Mouse (Mus musculus) spleen, adult 2 months (tissue): Measurements from ENCODE around the gene Supt6. TPM values are rescaled to one million over a fixed set of nuclear protein-coding genes. Genes with fewer than 3 reads are reported as not detected.

Experiments used
- DNase-seq, 2 experiments: peaks; one replicate each; pipeline versions ENCODE4 v3.0.0 to v3.0.0-alpha.2; 2012 to 2021; ENCODE audit warnings: low spot score in 2 of 2, low read depth in 1 of 2
- H3K27ac ChIP-seq: fragments of 200-500 bp; 2 replicates; pipeline ENCODE4 v1.5.1; 2012; ENCODE audit warnings: low read length, inconsistent platforms; ENCODE audit not compliant: insufficient read depth
- H3K27me3 ChIP-seq: fragments of 200-500 bp; 2 replicates; pipeline ENCODE4 v1.6.1; 2012; ENCODE audit warnings: mild to moderate bottlenecking, moderate library complexity, low read length, inconsistent platforms; ENCODE audit not compliant: control insufficient read depth, insufficient read depth
- H3K36me3 ChIP-seq: fragments of 200-500 bp; 2 replicates; pipeline ENCODE4 v1.6.1; 2012; ENCODE audit warnings: mild to moderate bottlenecking, low read length, inconsistent platforms; ENCODE audit not compliant: control insufficient read depth, insufficient read depth
- H3K4me1 ChIP-seq: fragments of 200-500 bp; 2 replicates; pipeline ENCODE4 v1.6.1; 2011; ENCODE audit warnings: inconsistent platforms; ENCODE audit not compliant: control insufficient read depth, insufficient read depth, insufficient read length
- H3K4me3 ChIP-seq: fragments of 200-500 bp; 2 replicates; pipeline ENCODE4 v1.5.1; 2011; ENCODE audit warnings: mild to moderate bottlenecking, inconsistent platforms; ENCODE audit not compliant: insufficient read depth, insufficient read length; ENCODE audit errors: extremely low read depth
- CTCF ChIP-seq: fragments of 200-500 bp; IDR thresholded peaks from 2 replicates; pipeline ENCODE4 v1.5.1; 2011; ENCODE audit warnings: mild to moderate bottlenecking, inconsistent platforms; ENCODE audit not compliant: insufficient read depth, insufficient read length, insufficient replicate concordance; ENCODE audit errors: extremely low read depth
- POLR2A ChIP-seq: fragments of 200-500 bp; IDR thresholded peaks from 2 replicates; pipeline ENCODE4 v1.6.1; 2011; ENCODE audit warnings: low read depth, low read length, inconsistent platforms
- WGBS: fragments of 180-500 bp; shearing (Covaris S2); methylation state at CpG from one replicate; pipeline ENCODE4 v1.1.7; 2018; 5-methylcytosine and 5-hydroxymethylcytosine counted together
- polyA plus RNA-seq: library from polyadenylated mRNA; depleted of rRNA; stranded (reverse); fragments of >200 nt; gene quantifications from 2 replicates; pipeline ENCODE4 v1.2.3, GENCODE M21; 2012

The Supt6 gene
- polyA plus RNA-seq, 1 experiment, result 20.2 TPM

DNA sequence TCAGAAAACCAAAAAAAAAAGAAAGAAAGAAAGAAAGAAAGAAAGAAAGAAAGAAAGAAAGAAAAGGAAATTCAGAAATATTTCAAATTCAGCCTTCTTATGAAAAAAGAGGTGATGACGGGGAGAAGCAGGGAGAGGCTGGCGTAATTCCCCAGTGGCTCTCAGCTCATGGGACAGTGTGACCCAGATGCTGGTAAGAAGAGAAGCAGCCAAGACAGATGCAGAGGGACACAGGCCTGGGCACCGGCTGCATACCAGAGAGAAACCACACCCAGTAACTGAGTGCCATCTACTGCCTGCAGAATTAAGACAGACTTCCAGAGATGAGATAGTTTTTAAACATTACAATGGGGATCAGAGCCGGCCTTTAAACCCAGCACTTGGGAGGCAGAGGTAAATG, 22.2 kb downstream of the Supt6 start:
- 96% methylated on average over 4 of the region's 4 CpGs for WGBS
- TF ChIP-seq POLR2A (no peak), CTCF (no peak)
- DNase-seq, result no peak
- no peaks in the 10 kb centered on the region for H3K4me1 ChIP-seq
- no peak overlapping the region for H3K4me3 ChIP-seq
- H3K36me3 ChIP-seq, result peaks cover 69% of the 10 kb centered on the region
- H3K27me3 ChIP-seq, result no peaks in the 10 kb centered on the region
- H3K27ac ChIP-seq, result no peak overlapping the region

DNA sequence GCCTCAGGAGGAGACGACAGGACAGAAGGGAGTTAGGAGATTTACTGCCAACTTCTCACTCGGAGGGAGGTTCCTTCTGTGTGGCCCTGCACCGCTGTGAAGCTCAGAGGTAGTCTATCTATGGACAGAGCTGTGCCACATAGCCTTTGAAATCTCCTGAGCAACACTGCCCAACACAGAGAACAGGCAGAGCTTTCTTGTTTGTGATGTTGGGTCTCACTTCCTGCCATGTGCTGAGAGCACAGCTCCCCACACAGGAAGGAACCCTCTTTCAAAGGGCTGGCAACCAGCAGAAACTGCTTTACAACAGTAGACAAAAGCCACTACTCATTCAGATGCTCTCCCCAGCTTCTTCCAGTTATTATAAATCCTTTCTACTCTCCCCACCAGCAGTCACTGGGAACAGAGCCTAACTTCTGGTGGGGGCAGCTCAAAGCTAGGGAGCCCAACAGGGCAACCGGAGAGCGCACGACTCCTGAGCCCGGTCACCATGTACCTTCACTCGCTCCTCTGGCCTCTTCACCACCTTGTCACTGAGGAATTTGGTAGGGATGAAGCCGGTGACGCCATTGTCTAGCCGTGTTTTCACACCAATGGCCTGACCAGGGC, 30.0 kb downstream of the Supt6 start:
- Histone ChIP-seq H3K36me3 (peaks cover 53% of the 10 kb centered on the region), H3K27ac (peak overlapping the region; percentile 71), H3K4me3 (no peak overlapping the region), H3K27me3 (no peaks in the 10 kb centered on the region), H3K4me1 (peaks cover 6% of the 10 kb centered on the region; the same call in 1 of the 2 replicates)
- DNase-seq, result no peak
- WGBS, result 80% methylated on average over 11 of the region's 11 CpGs
- TF ChIP-seq CTCF, result no peak
- no peak for TF ChIP-seq POLR2A

DNA sequence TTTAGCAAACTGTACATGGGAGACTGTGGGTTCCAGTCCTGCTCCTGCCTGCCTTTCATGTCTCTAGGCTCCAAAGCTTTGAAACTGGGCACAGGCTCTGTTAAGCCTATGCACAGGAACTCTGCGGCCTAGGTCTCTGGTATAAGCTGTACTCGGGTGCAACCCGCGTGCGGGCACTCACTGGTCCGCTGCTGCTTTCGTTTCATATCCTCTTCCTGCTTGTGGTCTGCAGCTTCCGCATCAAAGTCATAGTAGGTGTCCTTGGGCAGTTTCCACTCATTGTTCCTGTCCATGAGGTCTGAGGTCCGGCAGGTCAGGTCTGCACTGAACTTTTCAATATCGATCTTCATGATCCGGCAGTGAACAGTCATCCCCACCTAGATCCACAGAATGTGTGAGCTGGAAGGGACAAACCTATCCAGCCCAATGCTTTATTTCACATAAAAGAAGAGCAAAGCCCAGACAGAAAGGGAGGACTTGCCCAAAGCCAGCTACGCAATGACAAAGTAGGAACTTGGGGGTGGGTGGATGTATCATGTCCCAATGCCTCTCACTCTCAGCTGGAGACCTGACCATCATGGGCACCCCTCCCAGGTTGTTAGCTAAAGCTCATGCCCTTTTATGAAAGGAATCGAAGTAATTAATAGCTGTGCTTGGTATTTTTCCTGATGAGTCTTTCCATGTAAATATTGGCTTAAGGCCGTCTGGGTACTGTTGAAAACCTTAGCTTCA, 32.5 kb downstream of the Supt6 start:
- no peak overlapping the region for H3K4me3 ChIP-seq
- peaks cover 6% of the 10 kb centered on the region; the same call in 1 of the 2 replicates for H3K4me1 ChIP-seq
- no peaks in the 10 kb centered on the region for H3K27me3 ChIP-seq
- peak overlapping the region; percentile 39 for H3K27ac ChIP-seq
- TF ChIP-seq CTCF, result no peak
- no peak for TF ChIP-seq POLR2A
- DNase-seq, result peak in 1 of 2 experiments; percentile 61
- WGBS, result 47% methylated on average over 14 of the region's 14 CpGs
- H3K36me3 ChIP-seq, result peaks cover 53% of the 10 kb centered on the region

DNA sequence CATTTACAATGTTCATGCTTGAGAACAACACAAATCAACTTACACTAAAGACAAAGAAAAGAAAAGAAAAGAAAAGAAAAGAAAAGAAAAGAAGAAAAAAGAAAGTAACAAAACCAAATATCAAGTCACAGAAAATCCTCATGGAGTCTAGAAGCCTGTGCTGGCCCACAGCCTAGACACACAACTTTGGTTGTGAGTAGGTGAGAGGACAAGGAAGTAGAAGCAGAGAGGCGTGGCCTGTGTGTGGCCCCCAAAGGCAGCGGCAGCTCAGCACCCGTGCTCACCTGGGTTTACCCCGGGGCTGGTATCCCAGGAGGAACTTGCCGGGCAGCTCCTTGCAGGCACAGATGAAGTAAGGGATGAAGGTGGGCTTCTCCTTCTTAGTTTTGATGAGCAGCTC, 34.3 kb downstream of the Supt6 start:
- WGBS, result 91% methylated on average over 5 of the region's 5 CpGs
- Histone ChIP-seq H3K27ac (no peak overlapping the region), H3K4me3 (no peak overlapping the region), H3K27me3 (no peaks in the 10 kb centered on the region), H3K36me3 (peaks cover 58% of the 10 kb centered on the region), H3K4me1 (peaks cover 6% of the 10 kb centered on the region; the same call in 1 of the 2 replicates)
- no peak for DNase-seq
- no peak for TF ChIP-seq CTCF
- no peak for TF ChIP-seq POLR2A

DNA sequence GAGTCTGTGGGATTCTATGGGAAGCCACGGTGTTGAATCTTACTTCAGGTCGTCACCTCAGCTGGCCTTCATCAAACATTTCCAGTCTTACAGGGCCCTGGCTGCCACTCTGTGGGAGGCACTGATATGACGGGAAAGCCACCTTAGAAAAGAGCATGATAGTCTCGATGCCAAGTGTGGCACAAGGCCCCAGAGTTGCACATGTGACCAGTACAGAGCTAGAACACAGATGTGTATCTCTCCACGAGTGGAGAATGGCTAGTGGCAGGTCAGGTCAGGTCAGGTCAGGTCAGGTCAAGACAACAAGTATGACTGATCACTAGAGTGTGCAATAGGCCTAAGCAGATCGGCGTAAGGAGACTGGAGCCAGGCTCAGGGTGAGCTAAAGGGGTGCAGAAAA, 35.2 kb downstream of the Supt6 start:
- Histone ChIP-seq H3K4me1 (peaks cover 6% of the 10 kb centered on the region; the same call in 1 of the 2 replicates), H3K36me3 (peaks cover 59% of the 10 kb centered on the region), H3K4me3 (no peak overlapping the region), H3K27ac (no peak overlapping the region), H3K27me3 (no peaks in the 10 kb centered on the region)
- 87% methylated on average over 7 of the region's 7 CpGs for WGBS
- TF ChIP-seq CTCF, result no peak
- TF ChIP-seq POLR2A, result no peak
- DNase-seq, result no peak

DNA sequence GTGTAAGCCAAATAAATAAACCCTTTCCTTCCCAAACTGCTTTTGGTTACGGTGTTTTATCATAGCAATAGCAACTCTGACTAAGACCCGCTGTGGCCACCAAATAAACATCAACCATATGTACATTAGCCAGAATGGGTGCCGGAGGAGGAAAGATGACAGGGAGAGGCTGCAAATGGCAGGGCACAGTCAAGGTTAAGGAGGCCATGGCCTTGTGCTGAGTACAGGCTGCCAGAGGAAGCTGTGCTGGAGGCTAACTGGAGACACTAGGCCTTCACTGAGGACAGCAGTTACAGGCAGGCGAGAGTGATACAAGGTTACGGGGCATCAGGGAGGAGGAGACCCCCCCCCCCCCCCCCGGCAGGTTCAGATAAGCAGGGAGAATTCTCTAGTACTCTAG, 35.9 kb downstream of the Supt6 start:
- DNase-seq, result no peak
- no peak overlapping the region for H3K4me3 ChIP-seq
- H3K4me1 ChIP-seq, result peaks cover 6% of the 10 kb centered on the region; the same call in 1 of the 2 replicates
- no peak overlapping the region for H3K27ac ChIP-seq
- 87% methylated on average over 6 of the region's 6 CpGs for WGBS
- peaks cover 59% of the 10 kb centered on the region for H3K36me3 ChIP-seq
- H3K27me3 ChIP-seq, result no peaks in the 10 kb centered on the region
- no peak for TF ChIP-seq POLR2A
- TF ChIP-seq CTCF, result no peak

DNA sequence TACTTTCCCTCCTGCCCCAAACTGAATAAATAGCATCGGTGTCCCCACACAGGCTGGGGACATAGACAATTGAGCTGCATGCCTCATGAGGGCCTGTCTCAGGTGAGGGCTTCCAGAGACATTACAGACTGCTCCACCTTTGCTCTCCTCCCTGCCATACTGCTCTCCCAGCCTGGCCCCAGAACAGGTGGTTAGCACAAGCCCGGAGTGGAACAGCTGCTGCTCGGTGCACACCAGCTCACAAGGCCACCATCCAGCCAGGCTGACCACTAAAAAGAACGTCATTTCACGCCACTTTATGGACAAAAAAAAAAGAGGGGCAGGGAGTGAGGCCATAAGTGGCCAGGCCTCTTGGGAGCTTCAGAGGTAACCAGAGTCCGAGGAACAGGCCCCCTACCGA, 38.6 kb downstream of the Supt6 start:
- TF ChIP-seq POLR2A (no peak), CTCF (no peak)
- WGBS, result 98% methylated on average over 7 of the region's 7 CpGs
- no peaks in the 10 kb centered on the region for H3K27me3 ChIP-seq

More for the DNA sequence above, 38.6 kb downstream of the Supt6 start:
- H3K27ac ChIP-seq, result no peak overlapping the region
- no peak for DNase-seq
- H3K4me1 ChIP-seq, result no peaks in the 10 kb centered on the region
- H3K4me3 ChIP-seq, result no peak overlapping the region
- H3K36me3 ChIP-seq, result peaks cover 56% of the 10 kb centered on the region
